Mouse (Mus musculus): Measurements from ENCODE around the gene Slc7a8.
A peak's percentile ranks its signal among the peaks of the same experiment; 100 is the strongest.

The Slc7a8 gene

GRCm38 (mm10) chr14:54701298-54701697, 80.4 kb downstream of the Slc7a8 start:
- peak; percentile 66 for DNase-seq (ENCODE audit: inconsistent ontology term)

- no peak for DNase-seq (ENCODE audit: inconsistent ontology term)
Observed at GRCm38 (mm10) chr14:54699586-54699985, 82.2 kb downstream of the Slc7a8 start.

GRCm38 (mm10) chr14:54698733-54699132, 83.0 kb downstream of the Slc7a8 start, which contains the start of gene Gm29776:
Gene Gm29776 (minus strand): TSS chr14:54698833.
- no peak for DNase-seq (ENCODE audit: inconsistent ontology term)

GRCm38 (mm10) chr14:54696752-54697151, 85.0 kb downstream of the Slc7a8 start:
- DNase-seq (ENCODE audit: inconsistent ontology term): no peak

- no peak for DNase-seq (ENCODE audit: inconsistent ontology term)
Observed at GRCm38 (mm10) chr14:54695042-54695441, 86.7 kb downstream of the Slc7a8 start.

- no peak for DNase-seq (ENCODE audit: inconsistent ontology term)
Observed at GRCm38 (mm10) chr14:54687251-54687650, 94.5 kb downstream of the Slc7a8 start.

GRCm38 (mm10) chr14:54686522-54687143, 95.1 kb downstream of the Slc7a8 start, which contains the start of gene Acin1:
Gene Acin1 (minus strand): TSS chr14:54686931.
- peak; percentile 100 for DNase-seq (ENCODE audit: inconsistent ontology term)

- DNase-seq (ENCODE audit: inconsistent ontology term): peak; percentile 94
Observed at GRCm38 (mm10) chr14:54686063-54686521, 95.7 kb downstream of the Slc7a8 start, which contains the start of gene 1700123O20Rik. Gene 1700123O20Rik (plus strand): TSS chr14:54686216.

GRCm38 (mm10) chr14:54685471-54685870, 96.3 kb downstream of the Slc7a8 start:
- DNase-seq (ENCODE audit: inconsistent ontology term): peak; percentile 6

GRCm38 (mm10) chr14:54682396-54682795, 99.3 kb downstream of the Slc7a8 start:
- DNase-seq (ENCODE audit: inconsistent ontology term): no peak

GRCm38 (mm10) chr14:54678657-54679304, 103.0 kb downstream of the Slc7a8 start:
- no peak for DNase-seq (ENCODE audit: inconsistent ontology term)

- DNase-seq (ENCODE audit: inconsistent ontology term): no peak
Observed at GRCm38 (mm10) chr14:54676290-54676689, 105.5 kb downstream of the Slc7a8 start.

GRCm38 (mm10) chr14:54674317-54674716, 107.4 kb downstream of the Slc7a8 start:
- no peak for DNase-seq (ENCODE audit: inconsistent ontology term)
